Mouse (Mus musculus): ENCODE data around the gene Pde4b.

Pde4b gene

DNA sequence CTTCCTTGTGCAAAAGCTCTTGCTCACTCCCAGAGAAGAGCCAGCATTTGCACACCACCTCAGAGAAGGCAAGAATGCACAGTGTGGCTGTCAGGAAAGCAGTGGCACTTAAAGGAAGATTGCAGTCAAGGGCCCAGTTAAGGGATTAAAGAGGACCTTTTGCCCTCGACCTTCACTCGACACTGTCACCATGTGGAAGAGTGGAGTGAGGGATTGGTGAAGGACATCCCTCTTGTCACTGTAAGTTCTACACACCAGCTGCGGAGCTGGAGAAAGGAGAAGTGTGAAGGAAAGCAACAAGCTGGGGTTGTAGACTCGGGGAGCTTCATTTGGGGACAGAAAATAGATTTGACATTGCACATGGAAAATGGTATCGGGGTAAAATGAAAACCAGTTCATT lies 89.9 kb downstream of the Pde4b start:
- DNase-seq (ENCODE audit: low read depth, low spot score), result no peak

DNA sequence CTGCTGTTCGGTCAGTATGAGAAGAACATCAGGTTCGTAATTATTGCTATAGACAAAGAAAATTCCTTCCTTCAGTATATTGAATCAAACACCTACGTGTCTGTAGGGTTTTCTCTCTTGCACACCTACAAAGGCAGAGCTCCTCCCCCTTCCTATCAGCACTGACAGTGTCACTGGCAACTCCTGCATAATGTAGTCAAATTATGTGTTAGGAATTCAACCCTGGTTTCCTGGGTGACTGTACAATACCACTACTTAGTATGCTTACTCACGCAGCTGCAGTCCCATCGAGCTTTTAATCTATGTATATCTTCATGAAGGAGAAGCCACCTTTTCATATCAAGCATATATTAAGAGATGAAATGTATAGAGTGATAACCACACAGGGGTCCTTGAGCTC lies 99.5 kb downstream of the Pde4b start:
- no peak for DNase-seq (ENCODE audit: low read depth, low spot score)

DNA sequence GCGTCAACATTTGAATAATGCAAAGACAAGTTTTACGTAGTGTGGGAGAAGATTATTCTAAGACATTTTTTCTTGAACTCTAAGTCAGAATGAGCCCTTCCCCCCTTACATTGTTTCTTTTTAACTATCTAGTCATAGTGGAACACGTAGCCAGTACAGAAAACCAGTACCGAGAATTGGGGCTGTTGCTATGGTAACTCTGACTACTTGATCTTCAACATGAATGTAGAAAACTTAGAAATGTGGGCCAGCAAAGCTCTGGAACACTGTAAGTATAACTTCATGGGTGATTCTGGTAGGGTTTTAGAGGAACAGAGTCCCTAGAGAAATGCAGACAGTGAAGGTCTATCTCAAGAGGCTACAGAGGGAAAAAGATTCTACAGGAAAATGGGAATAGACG lies 110.4 kb downstream of the Pde4b start:
- no peak for DNase-seq (ENCODE audit: low read depth, low spot score)

DNA sequence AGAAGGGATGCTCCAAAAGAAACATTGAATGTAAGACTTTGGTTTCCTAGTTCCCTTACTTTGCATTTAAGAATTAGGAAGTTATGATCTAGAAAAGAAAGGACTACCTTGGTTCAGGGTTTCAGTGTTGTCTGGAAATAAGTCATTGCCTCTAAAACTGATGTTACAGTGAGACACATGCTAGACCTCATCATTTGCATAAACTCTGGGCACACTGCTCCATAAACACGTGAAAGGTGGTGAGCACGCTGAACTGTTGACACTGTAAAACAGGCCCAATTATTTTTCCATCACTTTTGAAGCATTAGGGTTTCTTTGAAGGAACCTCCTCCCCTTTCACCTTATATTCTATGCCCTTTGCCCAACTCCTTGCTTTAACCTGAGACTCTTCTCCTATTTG lies 122.4 kb downstream of the Pde4b start:
- DNase-seq (ENCODE audit: low read depth, low spot score), result no peak

DNA sequence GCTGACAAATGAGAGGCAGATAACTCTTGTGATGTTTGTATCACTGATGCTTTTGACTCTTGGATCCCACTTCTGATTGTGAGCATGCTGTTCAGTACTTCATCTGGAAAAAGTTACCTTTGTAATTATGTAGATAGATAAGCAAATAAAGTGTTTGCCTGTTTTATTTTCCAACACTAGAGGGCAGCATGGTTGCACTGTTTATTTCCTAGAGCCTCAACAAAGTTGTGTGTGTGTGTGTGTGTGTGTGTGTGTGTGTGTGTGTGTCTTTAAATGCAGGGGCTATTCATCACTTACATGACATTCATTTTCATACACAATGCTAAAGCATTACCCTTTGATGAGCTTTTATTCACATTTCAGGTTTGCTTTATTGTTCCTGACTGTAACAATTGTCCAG lies 139.4 kb downstream of the Pde4b start:
- DNase-seq (ENCODE audit: low read depth, low spot score), result peak; percentile 44

- DNase-seq (ENCODE audit: low read depth, low spot score), result peak; percentile 54
Observed at GRCm38 (mm10) chr4:102228953-102229586, 141.7 kb downstream of the Pde4b start.

DNA sequence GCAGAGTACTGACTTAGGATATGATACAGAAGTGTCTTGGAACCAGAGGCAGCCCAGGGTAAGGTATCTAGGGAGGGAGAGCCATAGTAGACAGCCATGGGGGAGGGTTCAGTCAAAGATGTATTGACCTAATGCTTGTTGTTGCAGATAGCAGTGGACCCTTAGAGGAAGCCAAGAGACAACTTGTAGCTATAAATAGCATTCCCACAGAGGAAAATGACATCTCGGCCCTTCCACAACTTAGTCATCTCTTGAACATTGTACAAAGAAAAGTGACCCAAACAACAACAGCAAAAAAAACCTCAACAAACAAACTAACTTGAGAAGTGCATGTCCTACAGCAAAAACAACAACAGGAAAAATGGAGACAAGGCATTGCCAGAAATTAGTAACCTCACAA lies 143.6 kb downstream of the Pde4b start:
- DNase-seq (ENCODE audit: low read depth, low spot score), result no peak

DNA sequence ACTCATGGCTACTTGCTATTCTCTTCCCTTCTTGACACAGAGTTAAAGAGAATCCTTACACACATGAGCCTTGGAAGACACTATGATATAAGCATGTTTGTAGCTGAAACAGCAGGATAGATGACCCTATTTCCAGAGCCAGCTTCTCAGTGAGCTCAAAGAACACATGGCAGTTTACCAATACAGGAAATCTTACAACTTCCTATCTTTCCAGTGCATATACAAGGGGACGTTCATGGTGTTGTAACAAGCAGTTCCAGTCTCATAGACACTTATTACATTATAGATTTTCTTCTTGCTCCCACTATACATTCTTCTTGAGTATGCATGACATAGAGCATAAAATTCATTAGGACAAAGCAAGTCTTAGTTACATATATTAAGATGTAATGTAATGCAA lies 146.3 kb downstream of the Pde4b start:
- DNase-seq (ENCODE audit: low read depth, low spot score), result no peak

DNA sequence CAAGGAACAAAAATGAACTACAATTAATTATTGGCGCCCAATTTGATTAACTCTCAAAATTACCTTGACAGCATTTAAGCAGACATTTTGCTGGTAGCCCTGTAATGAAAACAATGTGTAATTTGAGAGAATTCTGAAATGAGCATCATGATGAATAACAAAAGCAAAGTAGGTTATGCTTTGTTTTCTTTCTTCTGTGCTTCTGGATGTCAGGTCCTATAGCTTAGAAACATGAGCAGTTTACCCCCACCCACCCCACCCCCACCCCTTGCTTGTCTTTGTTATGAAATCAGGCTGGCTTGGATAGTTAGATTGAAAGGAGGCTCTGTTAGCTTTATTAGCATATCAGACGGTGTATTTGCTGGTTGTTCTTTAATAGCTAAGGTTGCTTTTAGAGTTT lies 147.8 kb downstream of the Pde4b start:
- DNase-seq (ENCODE audit: low read depth, low spot score), result peak; percentile 59

- no peak for DNase-seq (ENCODE audit: low read depth, low spot score)
Observed at GRCm38 (mm10) chr4:102239102-102239501, 151.8 kb downstream of the Pde4b start.

DNA sequence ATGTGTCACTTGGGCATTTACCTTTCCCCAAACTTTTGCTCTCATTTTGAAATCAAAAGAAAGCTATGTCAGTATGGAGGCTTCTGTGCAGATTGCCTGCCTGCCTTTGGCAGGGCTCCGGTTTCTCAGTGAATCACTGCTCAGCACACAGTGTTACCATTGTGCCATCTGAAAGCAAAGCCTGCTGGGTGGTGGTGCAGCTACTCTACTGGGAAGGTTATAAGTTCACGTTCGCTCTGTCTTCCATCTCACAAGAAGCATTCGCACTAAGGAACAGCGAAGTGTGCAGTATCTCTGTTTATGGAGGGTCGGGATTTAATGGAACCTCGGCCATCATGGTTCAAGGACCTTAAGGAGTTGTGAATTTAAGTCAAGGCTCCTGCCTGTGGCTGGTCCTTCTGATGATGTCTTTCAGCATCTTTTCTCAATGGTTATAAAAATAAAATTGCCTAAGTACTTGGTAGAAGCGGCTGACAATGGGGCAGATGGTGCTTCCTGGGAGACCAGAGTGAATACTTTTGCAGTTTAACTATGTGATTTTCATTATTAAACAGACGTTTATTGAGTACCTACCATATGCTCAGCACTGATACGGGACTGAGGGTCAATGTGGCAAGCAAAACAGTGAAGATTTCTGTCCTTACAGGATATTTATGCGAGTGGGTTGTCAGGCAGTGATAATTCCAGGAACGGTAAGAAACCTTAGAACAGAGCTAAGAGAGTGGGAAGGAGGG lies 152.5 kb downstream of the Pde4b start:
- DNase-seq (ENCODE audit: low read depth, low spot score), result no peak

DNA sequence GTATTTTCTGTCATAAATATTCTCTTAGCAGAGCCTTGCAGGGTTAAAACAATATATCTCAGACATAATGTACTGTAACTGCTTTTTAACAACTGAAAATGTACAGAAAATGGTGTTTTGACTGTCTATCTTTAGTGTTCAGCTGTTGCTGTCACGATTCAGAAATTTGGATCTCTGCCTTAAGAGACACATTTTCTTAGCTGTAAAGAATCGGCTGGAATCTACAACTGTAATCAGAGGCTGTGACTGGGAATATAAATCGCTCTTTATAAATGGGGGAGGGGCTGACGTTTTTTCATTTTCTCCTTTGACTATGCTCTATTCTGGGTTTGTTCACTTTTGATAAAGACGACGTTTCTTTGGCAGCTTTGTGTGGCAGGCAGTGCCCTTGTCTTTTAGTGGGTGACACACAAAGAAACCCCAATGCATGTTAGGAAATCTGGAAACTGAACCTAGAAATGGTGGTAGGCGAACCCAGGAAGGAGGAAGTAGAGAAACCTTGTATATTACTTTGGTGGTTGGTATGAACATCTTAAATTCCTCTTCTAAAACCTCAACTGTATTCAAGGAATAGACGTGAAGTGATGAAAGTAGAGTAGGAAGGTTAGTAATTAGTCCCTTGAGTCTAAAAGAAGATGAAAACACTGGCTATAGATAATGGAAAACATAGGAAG lies 153.5 kb downstream of the Pde4b start:
- DNase-seq (ENCODE audit: low read depth, low spot score), result no peak

DNA sequence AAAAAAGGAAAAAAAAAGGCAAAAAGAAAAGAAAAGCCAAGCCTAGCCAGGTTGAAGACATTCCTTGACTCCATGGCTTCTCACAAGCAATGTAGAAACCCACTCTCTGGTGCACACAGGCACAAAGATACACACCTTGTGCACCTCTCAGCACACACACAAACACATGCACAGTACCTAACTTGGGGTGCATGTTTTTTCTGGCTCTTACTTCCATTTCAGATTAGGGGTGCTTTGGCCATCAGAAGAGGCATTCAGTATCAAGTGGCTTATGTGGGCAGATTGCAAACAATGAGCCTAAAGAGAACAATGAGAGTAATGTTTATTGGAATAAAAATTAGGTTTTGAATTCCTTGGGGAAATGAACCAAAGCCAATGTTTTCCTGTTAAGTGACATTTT lies 166.7 kb downstream of the Pde4b start:
- no peak for DNase-seq (ENCODE audit: low read depth, low spot score)

GRCm38 (mm10) chr4:102254466-102255294 lies 167.3 kb downstream of the Pde4b start:
- DNase-seq (ENCODE audit: low read depth, low spot score), result peak; percentile 8

- no peak for DNase-seq (ENCODE audit: low read depth, low spot score)
Observed at GRCm38 (mm10) chr4:102255295-102255670, 167.9 kb downstream of the Pde4b start.

DNA sequence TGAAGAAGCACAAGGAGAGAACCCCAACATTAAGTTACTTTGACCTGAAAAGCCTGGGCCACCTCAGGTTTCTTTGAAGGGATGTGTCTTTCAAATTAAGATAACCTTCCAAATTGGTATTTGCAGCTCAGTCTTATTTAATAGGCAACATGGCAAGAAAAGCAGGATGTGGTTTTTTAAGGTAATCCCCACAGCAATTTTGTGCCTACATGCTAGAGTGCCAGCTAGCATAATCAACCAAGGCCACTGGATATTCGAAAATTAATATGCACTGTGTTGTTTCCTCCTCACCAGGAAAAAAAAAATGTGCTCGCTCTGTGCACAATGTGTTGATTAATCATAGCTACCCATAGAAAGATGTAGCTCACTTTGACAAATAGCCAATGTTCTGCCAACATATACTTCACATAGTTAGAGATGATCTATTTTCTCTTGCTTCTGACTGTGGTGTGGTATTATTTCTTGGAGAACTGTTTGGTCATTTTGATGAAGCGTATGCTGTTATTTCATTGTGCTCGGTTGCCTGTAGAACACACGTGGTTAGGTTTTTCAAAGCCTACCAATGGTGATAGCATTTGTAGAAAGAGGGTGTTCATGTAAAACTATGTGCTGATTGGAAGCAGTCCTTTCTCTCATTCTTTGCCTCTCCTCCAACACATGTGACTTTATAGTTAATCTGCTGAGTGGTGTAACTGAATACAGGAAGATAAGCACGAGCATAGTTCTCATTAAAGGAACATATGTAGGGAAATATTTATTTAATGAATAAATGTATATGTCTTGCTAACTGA lies 169.0 kb downstream of the Pde4b start:
- DNase-seq (ENCODE audit: low read depth, low spot score), result no peak

- no peak for DNase-seq (ENCODE audit: low read depth, low spot score)
Observed at GRCm38 (mm10) chr4:102260216-102260615, 172.9 kb downstream of the Pde4b start.

- no peak for DNase-seq (ENCODE audit: low read depth, low spot score)
Observed at GRCm38 (mm10) chr4:102272313-102272712, 185.0 kb downstream of the Pde4b start.

DNA sequence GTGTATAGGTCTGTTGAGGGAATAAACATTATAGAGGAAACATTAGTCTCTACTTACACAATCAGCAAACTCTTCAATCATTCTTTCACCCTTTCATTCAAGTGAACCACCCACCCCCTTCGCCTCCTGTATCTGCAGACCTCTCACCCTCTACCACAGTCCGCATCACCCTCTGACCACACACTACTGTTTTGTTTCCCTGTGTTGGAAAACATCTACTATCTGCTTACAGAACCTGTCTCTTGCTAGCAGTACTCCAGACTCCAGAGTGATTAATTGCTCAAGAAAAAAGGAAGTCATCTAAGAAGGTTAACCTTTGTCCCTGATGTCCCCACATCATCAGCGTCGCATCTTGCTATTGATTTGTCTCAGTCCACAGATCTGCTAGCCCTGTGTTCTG lies 185.4 kb downstream of the Pde4b start:
- no peak for DNase-seq (ENCODE audit: low read depth, low spot score)

GRCm38 (mm10) chr4:102275716-102276115 lies 188.4 kb downstream of the Pde4b start:
- DNase-seq (ENCODE audit: low read depth, low spot score), result no peak

DNA sequence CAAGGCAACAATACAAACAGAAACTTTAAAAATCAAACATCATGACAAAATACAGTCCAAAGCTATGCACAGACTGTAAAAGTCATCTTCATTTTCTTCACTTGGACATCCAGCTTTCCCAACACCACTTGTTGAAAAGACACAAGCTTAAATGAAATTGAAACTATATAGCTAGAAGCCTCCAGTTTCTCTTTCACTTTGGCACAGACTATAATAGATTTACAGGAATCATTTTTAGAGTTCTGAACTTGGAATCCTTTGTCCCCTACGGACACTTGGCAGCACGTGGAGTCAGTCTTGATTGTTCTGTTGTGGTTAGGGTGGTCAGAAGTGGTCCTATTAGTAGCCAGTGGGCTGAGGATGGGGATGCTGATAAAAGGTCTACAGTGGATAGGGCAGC lies 191.6 kb downstream of the Pde4b start:
- no peak for DNase-seq (ENCODE audit: low read depth, low spot score)
